Mouse (Mus musculus) gastrocnemius, adult 2 months (tissue): Measurements from ENCODE around the gene Cenpv. TPM values are rescaled to one million over a fixed set of nuclear protein-coding genes. Genes with fewer than 3 reads are reported as not detected.
"Not testable (repeated sequence)": the region's sequence is repeated elsewhere in the genome, so short reads cannot be mapped to it uniquely, and the experiment has no call there.

ENCODE experiments used
- DNase-seq: peaks from one replicate; pipeline ENCODE4 v3.0.0; 2022
- H3K27ac ChIP-seq: fragments of 200-600 bp; 2 replicates; pipeline ENCODE4 v1.8.1; 2022; ENCODE audit warnings: mild to moderate bottlenecking
- H3K4me3 ChIP-seq: fragments of 200-600 bp; 2 replicates; pipeline ENCODE4 v1.8.1; 2022; ENCODE audit warnings: mild to moderate bottlenecking, moderate library complexity
- CTCF ChIP-seq: fragments of 200-600 bp; IDR thresholded peaks from 2 replicates; pipeline ENCODE4 v1.8.1; 2022; ENCODE audit warnings: antibody characterized with exemption, mild to moderate bottlenecking, moderate library complexity
- intact Hi-C: fragments of 180-260 bp; cut with DNase I; formaldehyde crosslinking; loops from one replicate; pipeline ENCODE4 v1.15.1; 2025
- total RNA-seq, 2 experiments: library from RNA; stranded (reverse); gene quantifications; 2 replicates each; pipeline ENCODE4 v1.2.3; 2021

The Cenpv gene
- total RNA-seq, 2 experiments from 2014 or later: 19.2 to 24.3 TPM

- no peak overlapping the region for H3K27ac ChIP-seq
- intact Hi-C loops: loop anchor here (10.0 kb wide), 1 partner anchor 62 kb away; the partner anchor contains the start of gene Trpv2
- no peak for DNase-seq
- TF ChIP-seq CTCF: no peak
- no peak overlapping the region for H3K4me3 ChIP-seq
Measured at GRCm38 (mm10) chr11:62512529-62513080, 26.5 kb downstream of the Cenpv start.

DNA sequence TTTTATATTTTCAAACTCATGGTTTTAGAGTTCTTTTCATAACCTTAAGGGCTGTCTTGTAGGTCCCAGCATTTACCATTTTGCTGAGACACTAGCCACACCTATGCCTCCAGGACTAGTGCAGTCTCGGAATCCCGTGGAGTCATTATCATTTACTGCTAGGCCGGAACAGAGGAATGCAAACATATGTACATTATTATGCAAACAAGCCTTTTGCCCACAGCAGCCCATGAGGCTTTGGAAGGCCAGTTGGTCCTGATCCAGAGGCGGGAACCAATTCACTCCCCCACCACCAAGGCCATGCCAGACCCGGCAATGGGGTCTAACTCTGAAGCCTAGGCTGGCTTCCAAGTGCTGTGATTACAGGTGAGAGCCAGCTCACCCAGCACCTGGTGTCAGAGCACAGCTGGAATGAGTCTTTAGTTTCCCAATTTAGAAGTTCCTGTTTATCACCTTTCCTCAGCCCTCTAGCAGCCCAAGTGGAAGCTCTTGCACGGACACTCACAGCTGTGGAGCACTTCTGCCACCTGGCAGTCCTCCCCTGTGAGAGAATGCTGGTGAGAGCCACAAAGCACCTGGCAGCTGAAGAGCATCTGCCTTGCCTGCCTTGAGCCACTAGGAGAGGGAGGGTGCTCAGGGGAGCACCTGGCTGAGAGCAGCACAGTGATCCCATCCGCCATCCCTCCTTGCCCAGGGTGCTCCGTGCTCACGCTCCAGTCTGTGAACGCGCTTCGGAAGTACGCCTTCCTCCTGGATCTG is 27.4 kb downstream of the Cenpv start:
- DNase-seq: no peak
- no peak overlapping the region for H3K4me3 ChIP-seq
- TF ChIP-seq CTCF: no peak
- intact Hi-C loops: loop anchor here (10.0 kb wide), 1 partner anchor 63 kb away; the partner anchor contains the start of gene Trpv2
- no peak overlapping the region for H3K27ac ChIP-seq

DNA sequence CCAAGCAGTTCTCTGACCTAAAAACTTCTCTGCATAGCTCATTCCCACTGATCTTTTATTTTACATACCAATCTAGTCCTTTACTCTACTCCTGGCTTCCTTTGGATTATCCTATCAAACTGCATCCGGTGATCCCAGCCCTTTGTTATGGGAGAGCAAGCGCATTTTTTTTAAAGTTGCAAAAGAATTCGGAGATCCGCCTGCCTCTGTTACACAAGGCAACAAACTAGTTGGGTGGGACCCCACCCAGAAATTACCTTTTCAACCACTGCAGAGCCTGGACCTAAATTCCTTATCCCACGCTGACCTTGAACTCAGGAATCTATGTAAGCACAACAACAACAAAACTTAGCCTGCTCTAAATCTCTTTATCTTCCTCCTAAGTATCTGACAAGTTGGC is 28.1 kb downstream of the Cenpv start:
- TF ChIP-seq CTCF: no peak
- Histone ChIP-seq H3K27ac (no peak overlapping the region), H3K4me3 (no peak overlapping the region)
- intact Hi-C loops: loop anchor here (10.0 kb wide), 1 partner anchor 64 kb away; the partner anchor contains the start of gene Trpv2
- DNase-seq: no peak

DNA sequence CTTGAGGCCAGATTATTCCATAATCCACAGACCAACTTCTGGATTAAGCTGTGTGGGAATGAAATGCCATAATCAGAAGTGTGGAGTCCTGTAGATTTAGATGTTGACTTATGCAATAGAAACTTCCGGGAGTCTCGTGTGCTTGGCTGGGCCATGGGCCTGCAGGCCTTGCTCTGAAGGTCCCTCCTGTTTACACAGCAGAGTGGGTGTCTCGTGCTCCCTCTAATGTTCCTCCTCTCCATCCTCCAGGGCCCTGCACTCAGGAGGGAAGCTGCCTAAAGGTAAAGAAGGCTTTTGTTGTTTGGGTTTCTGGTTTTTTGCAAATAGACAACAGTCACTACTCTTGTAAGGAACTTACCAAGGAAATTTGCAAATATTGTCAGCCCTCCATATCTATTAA is 29.5 kb downstream of the Cenpv start:
- Histone ChIP-seq H3K27ac (no peak overlapping the region), H3K4me3 (no peak overlapping the region)
- intact Hi-C loops: no loop called here
- DNase-seq: no peak
- no peak for TF ChIP-seq CTCF

- H3K4me3 ChIP-seq, H3K27ac ChIP-seq, DNase-seq, intact Hi-C loops: not testable (repeated sequence)
Measured at GRCm38 (mm10) chr11:62508816-62509215, 30.2 kb downstream of the Cenpv start.

DNA sequence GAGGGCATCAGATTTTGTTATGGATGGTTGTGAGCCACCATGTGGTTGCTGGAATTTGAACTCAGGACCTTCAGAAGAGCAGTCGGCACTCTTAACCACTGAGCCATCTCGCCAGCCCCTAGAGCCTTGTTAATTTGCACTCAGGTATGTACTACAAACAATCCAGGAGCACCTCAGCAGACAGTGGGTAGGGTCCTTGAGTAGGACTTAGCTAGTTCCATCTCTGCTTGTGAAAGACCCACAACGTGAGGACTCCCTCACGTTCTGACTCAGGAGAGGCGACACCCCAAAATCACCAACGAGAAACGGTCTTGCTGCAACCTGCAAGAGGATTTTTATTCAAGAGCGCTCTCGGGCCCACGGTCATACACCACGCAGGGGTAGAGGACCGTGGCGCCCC is 30.7 kb downstream of the Cenpv start:
- H3K27ac ChIP-seq, H3K4me3 ChIP-seq, DNase-seq, intact Hi-C loops: not testable (repeated sequence)

DNA sequence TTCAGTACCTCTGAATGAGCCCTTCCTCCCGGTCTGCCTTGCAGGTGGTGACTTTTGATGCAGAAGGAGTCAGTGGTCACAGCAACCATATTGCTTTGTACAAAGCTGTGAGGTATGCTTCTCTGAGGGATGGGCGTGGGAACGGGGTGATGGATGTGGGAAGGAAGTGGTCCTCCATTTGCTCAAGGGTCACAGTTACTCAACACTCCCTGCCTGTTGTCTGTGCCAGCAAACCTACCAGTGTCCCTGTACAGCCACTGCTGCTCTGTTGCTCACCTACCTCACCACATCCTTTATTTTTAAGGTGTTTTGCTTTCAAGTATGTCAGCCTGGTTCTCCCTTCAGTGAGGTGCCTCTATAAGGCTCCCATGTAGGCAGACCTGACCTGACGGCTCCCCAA is 31.4 kb downstream of the Cenpv start:
- intact Hi-C loops: no loop called here
- no peak overlapping the region for H3K27ac ChIP-seq
- no peak for DNase-seq
- TF ChIP-seq CTCF: no peak
- no peak overlapping the region for H3K4me3 ChIP-seq

DNA sequence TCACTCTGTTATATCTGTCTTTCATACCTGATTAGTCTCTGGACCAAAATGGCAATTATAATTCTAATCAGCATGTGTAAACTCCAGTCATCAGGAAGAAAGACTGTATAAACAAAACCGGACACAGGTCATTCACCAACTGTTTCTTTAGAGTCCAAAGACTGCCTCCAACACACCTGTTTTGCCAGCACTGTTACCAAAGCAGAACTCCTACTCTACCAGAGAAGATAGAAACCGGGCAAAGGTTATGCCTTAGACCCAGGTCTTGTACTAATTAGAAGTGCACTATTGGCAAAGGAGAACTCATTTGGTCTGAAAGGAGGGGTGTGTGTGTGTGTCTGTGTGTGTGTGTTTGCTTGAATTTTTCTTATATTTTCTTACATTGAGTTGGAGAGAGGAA is 38.5 kb downstream of the Cenpv start:
- Histone ChIP-seq H3K4me3 (no peak overlapping the region), H3K27ac (no peak overlapping the region)
- intact Hi-C loops: no loop called here
- no peak for DNase-seq
- no peak for TF ChIP-seq CTCF

DNA sequence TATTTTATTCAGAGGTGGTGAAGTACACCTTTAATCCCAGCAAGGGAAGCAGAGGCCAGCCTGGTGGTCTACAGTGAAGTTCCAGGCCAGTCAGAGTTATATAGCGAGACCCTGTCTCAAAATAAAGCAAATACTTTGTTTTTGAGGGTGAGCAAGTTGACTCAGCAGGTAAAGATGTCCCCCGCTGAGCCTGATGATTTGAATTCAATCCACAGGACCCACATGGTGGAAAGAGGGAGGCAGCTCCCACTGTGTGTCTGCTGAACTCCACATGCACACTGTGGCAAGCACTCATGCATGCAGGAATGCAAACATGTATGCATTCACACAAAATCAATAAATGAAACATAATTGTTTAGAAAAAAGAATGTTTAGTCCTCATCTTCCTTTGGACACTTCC is 40.3 kb downstream of the Cenpv start:
- no peak for DNase-seq
- no peak overlapping the region for H3K4me3 ChIP-seq
- no peak for TF ChIP-seq CTCF
- H3K27ac ChIP-seq: no peak overlapping the region
- intact Hi-C loops: loop anchor here (5.0 kb wide), 1 partner anchor 102 kb away; no protein-coding TSS in a partner anchor

- no peak for DNase-seq
- H3K4me3 ChIP-seq: no peak overlapping the region
- intact Hi-C loops: loop anchor here (5.0 kb wide), 1 partner anchor 100 kb away; no protein-coding TSS in a partner anchor
- no peak for TF ChIP-seq CTCF
- H3K27ac ChIP-seq: peak overlapping the region; percentile 20
Measured at GRCm38 (mm10) chr11:62497181-62497580, 41.9 kb downstream of the Cenpv start.

GRCm38 (mm10) chr11:62496151-62496715 is 42.8 kb downstream of the Cenpv start:
- intact Hi-C loops: loop anchor here (5.0 kb wide), 1 partner anchor 99 kb away; no protein-coding TSS in a partner anchor
- Histone ChIP-seq H3K4me3 (no peak overlapping the region), H3K27ac (peak overlapping the region; percentile 81)
- DNase-seq: peak; percentile 29
- TF ChIP-seq CTCF: peak; percentile 74

DNA sequence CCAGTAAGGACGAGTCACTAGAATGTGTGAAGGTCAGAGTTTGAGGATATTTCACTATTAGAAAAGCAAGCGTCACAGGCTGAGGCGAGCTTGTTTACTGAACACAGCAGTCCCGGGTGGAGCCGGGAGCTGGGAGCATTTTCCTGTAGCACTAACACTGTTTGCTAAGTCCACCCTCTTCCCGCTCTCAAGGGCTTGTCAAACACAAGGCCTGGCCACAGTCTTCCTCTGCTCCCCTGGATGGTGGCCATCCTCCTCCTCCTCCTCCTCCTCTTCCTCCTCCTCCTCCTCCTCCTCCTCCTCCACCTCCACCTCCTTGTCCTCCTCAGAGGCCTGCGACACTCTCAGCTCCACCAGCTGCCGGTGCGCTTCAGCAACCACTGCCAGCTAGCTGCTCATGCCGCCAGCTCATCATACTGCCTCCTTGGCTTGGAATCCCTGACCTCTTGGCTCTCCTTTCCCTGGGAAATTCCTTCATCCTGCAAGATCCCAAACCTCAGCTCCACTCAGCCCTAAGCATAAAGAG is 43.7 kb downstream of the Cenpv start:
- H3K4me3 ChIP-seq: peak overlapping the region; percentile 41
- intact Hi-C loops: loop anchor here (5.0 kb wide), 1 partner anchor 98 kb away; no protein-coding TSS in a partner anchor
- peak; percentile 70 for DNase-seq

More for the DNA sequence above, 43.7 kb downstream of the Cenpv start:
- H3K27ac ChIP-seq: peak overlapping the region; percentile 81
- TF ChIP-seq CTCF: no peak
